Mouse (Mus musculus): ENCODE measurements at regions not wholly inside any gene's neighbourhood (a gene's known extent, or its start where the extent isn't known, plus 50 kb on each side); places are given as distances from the start of the nearest gene placed in this dataset.

- no peak overlapping the region for H3K27ac ChIP-seq (ENCODE audit: low read depth, low read length)
- H3K9ac ChIP-seq (ENCODE audit: low read depth, low read length), result no peak overlapping the region
- 39% methylated on average over 4 of the region's 4 CpGs for WGBS
- no peaks in the 10 kb centered on the region for H3K9me3 ChIP-seq (ENCODE audit: control insufficient read depth)
- H3K4me1 ChIP-seq (replicated peaks; ENCODE audit: control insufficient read depth, insufficient read depth, low read length), result no peaks in the 10 kb centered on the region
- peak; percentile 68 for ATAC-seq
- peak; percentile 44 for TF ChIP-seq CTCF (IDR thresholded peaks at IDR 0.05; ENCODE audit: low read depth)
- H3K36me3 ChIP-seq (ENCODE audit: control insufficient read depth, insufficient read depth), result no peaks in the 10 kb centered on the region
- H3K27me3 ChIP-seq (replicated peaks; ENCODE audit: control insufficient read depth, insufficient read depth, low read length), result no peaks in the 10 kb centered on the region
- H3K4me3 ChIP-seq (ENCODE audit: low read depth, low read length), result no peak overlapping the region
- H3K4me2 ChIP-seq (replicated peaks; ENCODE audit: low read depth), result no peak overlapping the region; the same call in 1 of the 2 replicates
These were observed 95.7 kb downstream of the Tex13c1 start for GRCm38 (mm10) chrX:43686635-43687034.

GRCm38 (mm10) chrX:43736838-43737237, 145.9 kb downstream of the Tex13c1 start:
- no peak for TF ChIP-seq CTCF (IDR thresholded peaks at IDR 0.05; ENCODE audit: low read depth)
- H3K27ac ChIP-seq (ENCODE audit: low read depth, low read length), result no peak overlapping the region
- H3K9ac ChIP-seq (ENCODE audit: low read depth, low read length), result no peak overlapping the region
- H3K27me3 ChIP-seq (replicated peaks; ENCODE audit: control insufficient read depth, insufficient read depth, low read length), result no peaks in the 10 kb centered on the region
- no peak overlapping the region for H3K4me3 ChIP-seq (ENCODE audit: low read depth, low read length)
- WGBS, result 56% methylated on average over 1 of the region's 1 CpGs
- no peaks in the 10 kb centered on the region for H3K4me1 ChIP-seq (replicated peaks; ENCODE audit: control insufficient read depth, insufficient read depth, low read length)
- H3K9me3 ChIP-seq (ENCODE audit: control insufficient read depth), result no peaks in the 10 kb centered on the region
- no peaks in the 10 kb centered on the region for H3K36me3 ChIP-seq (ENCODE audit: control insufficient read depth, insufficient read depth)
- no peak overlapping the region for H3K4me2 ChIP-seq (replicated peaks; ENCODE audit: low read depth)
- ATAC-seq, result no peak

- Histone ChIP-seq H3K9me3 (ENCODE audit: control insufficient read depth) (no peaks in the 10 kb centered on the region), H3K4me3 (ENCODE audit: low read depth, low read length) (no peak overlapping the region), H3K36me3 (ENCODE audit: control insufficient read depth, insufficient read depth) (no peaks in the 10 kb centered on the region), H3K4me2 (replicated peaks; ENCODE audit: low read depth) (no peak overlapping the region), H3K27ac (ENCODE audit: low read depth, low read length) (peak overlapping the region; percentile 21; the same call in 1 of the 2 replicates), H3K27me3 (replicated peaks; ENCODE audit: control insufficient read depth, insufficient read depth, low read length) (no peaks in the 10 kb centered on the region), H3K4me1 (replicated peaks; ENCODE audit: control insufficient read depth, insufficient read depth, low read length) (no peaks in the 10 kb centered on the region), H3K9ac (ENCODE audit: low read depth, low read length) (no peak overlapping the region)
- ATAC-seq, result peak; percentile 96
- WGBS, result 30% methylated on average over 4 of the region's 4 CpGs
- TF ChIP-seq CTCF (IDR thresholded peaks at IDR 0.05; ENCODE audit: low read depth), result no peak
These were observed 149.0 kb downstream of the Tex13c1 start for GRCm38 (mm10) chrX:43739780-43740463.
